Mouse (Mus musculus) gastrocnemius, adult 18-20 months (tissue): ENCODE data around the gene Igfbp5. TPM values are rescaled to one million over a fixed set of nuclear protein-coding genes. Genes with fewer than 3 reads are reported as not detected.

ENCODE experiments used
- DNase-seq: peaks from one replicate; pipeline ENCODE4 v3.0.0; 2021; ENCODE audit warnings: low spot score
- long read RNA-seq, 2 experiments: library from polyadenylated mRNA; stranded (forward); transcript quantifications; one replicate each; pipeline ENCODE4 v2.0.0; 2021
- total RNA-seq, 2 experiments: library from RNA; stranded (reverse); gene quantifications; 2 replicates each; pipeline ENCODE4 v1.2.3; 2021

The Igfbp5 gene
- 100 to 1,000 TPM; 189 to 235 TPM for total RNA-seq
- long read RNA-seq, experiment 1, full-length matches to known transcripts, result 147 of 328 reads
- long read RNA-seq, experiment 1, partial matches to known transcripts, result 13 of 328 reads
- long read RNA-seq, experiment 1, other reads (novel, unspliced or antisense), result 168 of 328 reads
- long read RNA-seq, experiment 2, full-length matches to known transcripts, result 35 of 93 reads
- long read RNA-seq, experiment 2, partial matches to known transcripts, result 1 of 93 reads
- long read RNA-seq, experiment 2, other reads (novel, unspliced or antisense), result 57 of 93 reads

GRCm38 (mm10) chr1:72874287-72875211, at the start of gene Igfbp5:
Gene Igfbp5, minus strand, starts transcription at chr1:72874884.
- DNase-seq, result peak; percentile 88

- DNase-seq, result no peak
Observed at GRCm38 (mm10) chr1:72914815-72915214, 40.1 kb upstream of the Igfbp5 start.

GRCm38 (mm10) chr1:72913073-72913472, 38.4 kb upstream of the Igfbp5 start:
- DNase-seq, result peak; percentile 22

- DNase-seq, result no peak
Observed at GRCm38 (mm10) chr1:72895821-72896220, 21.1 kb upstream of the Igfbp5 start.

- no peak for DNase-seq
Observed at GRCm38 (mm10) chr1:72887910-72888309, 13.2 kb upstream of the Igfbp5 start.

- no peak for DNase-seq
Observed at GRCm38 (mm10) chr1:72885819-72886169, 11.1 kb upstream of the Igfbp5 start.

- no peak for DNase-seq
Observed at GRCm38 (mm10) chr1:72885111-72885818, 10.6 kb upstream of the Igfbp5 start.

- no peak for DNase-seq
Observed at GRCm38 (mm10) chr1:72879319-72879634, 4.6 kb upstream of the Igfbp5 start.

- no peak for DNase-seq
Observed at GRCm38 (mm10) chr1:72878473-72879318, 4.0 kb upstream of the Igfbp5 start.

- peak; percentile 63 for DNase-seq
Observed at GRCm38 (mm10) chr1:72877892-72878291, 3.2 kb upstream of the Igfbp5 start.

GRCm38 (mm10) chr1:72876111-72876510, 1.4 kb upstream of the Igfbp5 start:
- DNase-seq, result no peak

- no peak for DNase-seq
Observed at GRCm38 (mm10) chr1:72875708-72876107, 1.0 kb upstream of the Igfbp5 start.

GRCm38 (mm10) chr1:72873511-72874286, 985 bp downstream of the Igfbp5 start:
- peak; percentile 61 for DNase-seq

GRCm38 (mm10) chr1:72873078-72873477, 1.6 kb downstream of the Igfbp5 start:
- DNase-seq, result no peak

GRCm38 (mm10) chr1:72872521-72872920, 2.2 kb downstream of the Igfbp5 start:
- peak; percentile 67 for DNase-seq

- no peak for DNase-seq
Observed at GRCm38 (mm10) chr1:72871697-72872411, 2.8 kb downstream of the Igfbp5 start.

GRCm38 (mm10) chr1:72871337-72871696, 3.4 kb downstream of the Igfbp5 start:
- DNase-seq, result no peak

- peak; percentile 89 for DNase-seq
Observed at GRCm38 (mm10) chr1:72870615-72871336, 3.9 kb downstream of the Igfbp5 start.
